Mouse (Mus musculus): Measurements from ENCODE around the gene Dnmt3a. TPM values are rescaled to one million over a fixed set of nuclear protein-coding genes. Genes with fewer than 3 reads are reported as not detected.

Gene Dnmt3a
- polyA plus RNA-seq, 1 experiment from 2014 or later, result 24.3 TPM

GRCm38 (mm10) chr12:3906308-3906707 is 100.5 kb downstream of the Dnmt3a start:
- Histone ChIP-seq H3K27ac (ENCODE audit: low read depth) (no peak overlapping the region), H3K27me3 (ENCODE audit: insufficient read depth, low read length) (no peaks in the 10 kb centered on the region), H3K4me3 (ENCODE audit: low read depth, low read length) (no peak overlapping the region), H3K4me2 (ENCODE audit: low read depth, low read length) (no peak overlapping the region), H3K9ac (replicated peaks) (no peak overlapping the region), H3K9me3 (ENCODE audit: low read length) (no peaks in the 10 kb centered on the region), H3K36me3 (replicated peaks; ENCODE audit: insufficient read depth, low read length) (peaks cover 46% of the 10 kb centered on the region), H3K4me1 (ENCODE audit: insufficient read depth) (0 out of 2 replicates have a peak, but pooled peaks cover 2% of the 10 kb centered on the region)
- ATAC-seq, result no peak
- no peak for TF ChIP-seq EP300 (IDR thresholded peaks at IDR 0.05; ENCODE audit: low read depth)
- TF ChIP-seq CTCF (IDR thresholded peaks at IDR 0.05; ENCODE audit: low read depth), result no peak
- DNase-seq, result no peak

- 75% methylated on average over 4 of the region's 4 CpGs for WGBS (ENCODE audit: insufficient replicate concordance)
- H3K36me3 ChIP-seq (replicated peaks; ENCODE audit: insufficient read depth, low read length), result peaks cover 39% of the 10 kb centered on the region
- H3K9me3 ChIP-seq (ENCODE audit: low read length), result no peaks in the 10 kb centered on the region
- no peak overlapping the region for H3K4me2 ChIP-seq (ENCODE audit: low read depth, low read length)
- no peak overlapping the region for H3K27ac ChIP-seq (ENCODE audit: low read depth)
- TF ChIP-seq CTCF (IDR thresholded peaks at IDR 0.05; ENCODE audit: low read depth) (no peak), EP300 (IDR thresholded peaks at IDR 0.05; ENCODE audit: low read depth) (no peak)
- no peaks in the 10 kb centered on the region for H3K27me3 ChIP-seq (ENCODE audit: insufficient read depth, low read length)
- ATAC-seq (no peak), DNase-seq (no peak)
- H3K9ac ChIP-seq (replicated peaks), result no peak overlapping the region
- peaks cover 5% of the 10 kb centered on the region; the same call in 1 of the 2 replicates for H3K4me1 ChIP-seq (ENCODE audit: insufficient read depth)
- H3K4me3 ChIP-seq (ENCODE audit: low read depth, low read length), result no peak overlapping the region
These were observed 101.2 kb downstream of the Dnmt3a start for GRCm38 (mm10) chr12:3907008-3907407.

- Histone ChIP-seq H3K27ac (ENCODE audit: low read depth) (no peak overlapping the region), H3K4me1 (ENCODE audit: insufficient read depth) (peaks cover 7% of the 10 kb centered on the region; the same call in 1 of the 2 replicates), H3K27me3 (ENCODE audit: insufficient read depth, low read length) (no peaks in the 10 kb centered on the region), H3K4me3 (ENCODE audit: low read depth, low read length) (no peak overlapping the region), H3K9ac (replicated peaks) (no peak overlapping the region), H3K36me3 (replicated peaks; ENCODE audit: insufficient read depth, low read length) (peaks cover 35% of the 10 kb centered on the region), H3K9me3 (ENCODE audit: low read length) (no peaks in the 10 kb centered on the region), H3K4me2 (ENCODE audit: low read depth, low read length) (no peak overlapping the region)
- ATAC-seq (no peak), DNase-seq (no peak)
- WGBS (ENCODE audit: insufficient replicate concordance), result 90% methylated on average over 13 of the region's 13 CpGs
- TF ChIP-seq EP300 (IDR thresholded peaks at IDR 0.05; ENCODE audit: low read depth), result no peak
These were observed 101.6 kb downstream of the Dnmt3a start for GRCm38 (mm10) chr12:3907418-3907817.

GRCm38 (mm10) chr12:3910466-3911093 is 104.8 kb downstream of the Dnmt3a start:
- DNase-seq (no peak), ATAC-seq (no peak)
- no peak overlapping the region for H3K4me2 ChIP-seq (ENCODE audit: low read depth, low read length)
- H3K4me3 ChIP-seq (ENCODE audit: low read depth, low read length), result no peak overlapping the region
- no peak overlapping the region for H3K27ac ChIP-seq (ENCODE audit: low read depth)
- no peaks in the 10 kb centered on the region for H3K27me3 ChIP-seq (ENCODE audit: insufficient read depth, low read length)
- TF ChIP-seq EP300 (IDR thresholded peaks at IDR 0.05; ENCODE audit: low read depth) (no peak), CTCF (IDR thresholded peaks at IDR 0.05; ENCODE audit: low read depth) (no peak)
- H3K4me1 ChIP-seq (ENCODE audit: insufficient read depth), result peaks cover 7% of the 10 kb centered on the region; the same call in 1 of the 2 replicates
- H3K36me3 ChIP-seq (replicated peaks; ENCODE audit: insufficient read depth, low read length), result peaks cover 23% of the 10 kb centered on the region
- H3K9ac ChIP-seq (replicated peaks), result no peak overlapping the region
- WGBS (ENCODE audit: insufficient replicate concordance), result 79% methylated on average over 10 of the region's 10 CpGs
- no peaks in the 10 kb centered on the region for H3K9me3 ChIP-seq (ENCODE audit: low read length)

GRCm38 (mm10) chr12:3911831-3912348 is 106.1 kb downstream of the Dnmt3a start:
- Histone ChIP-seq H3K4me2 (ENCODE audit: low read depth, low read length) (no peak overlapping the region), H3K27me3 (ENCODE audit: insufficient read depth, low read length) (no peaks in the 10 kb centered on the region), H3K9ac (replicated peaks) (no peak overlapping the region), H3K9me3 (ENCODE audit: low read length) (no peaks in the 10 kb centered on the region), H3K4me3 (ENCODE audit: low read depth, low read length) (no peak overlapping the region), H3K4me1 (ENCODE audit: insufficient read depth) (peaks cover 10% of the 10 kb centered on the region; the same call in 1 of the 2 replicates), H3K36me3 (replicated peaks; ENCODE audit: insufficient read depth, low read length) (peaks cover 14% of the 10 kb centered on the region), H3K27ac (ENCODE audit: low read depth) (peak overlapping the region; percentile 30; the same call in 1 of the 2 replicates)
- peak; percentile 83 for ATAC-seq
- DNase-seq, result peak; percentile 40
- TF ChIP-seq EP300 (IDR thresholded peaks at IDR 0.05; ENCODE audit: low read depth) (no peak), CTCF (IDR thresholded peaks at IDR 0.05; ENCODE audit: low read depth) (no peak)
- WGBS (ENCODE audit: insufficient replicate concordance), result 71% methylated on average over 7 of the region's 7 CpGs

GRCm38 (mm10) chr12:3915852-3916251 is 110.0 kb downstream of the Dnmt3a start:
- H3K27me3 ChIP-seq (ENCODE audit: insufficient read depth, low read length), result no peaks in the 10 kb centered on the region
- no peak for ATAC-seq
- TF ChIP-seq EP300 (IDR thresholded peaks at IDR 0.05; ENCODE audit: low read depth) (no peak), CTCF (IDR thresholded peaks at IDR 0.05; ENCODE audit: low read depth) (no peak)
- H3K27ac ChIP-seq (ENCODE audit: low read depth), result no peak overlapping the region
- no peaks in the 10 kb centered on the region for H3K36me3 ChIP-seq (replicated peaks; ENCODE audit: insufficient read depth, low read length)
- peak; percentile 51 for DNase-seq
- H3K4me2 ChIP-seq (ENCODE audit: low read depth, low read length), result no peak overlapping the region
- no peaks in the 10 kb centered on the region for H3K9me3 ChIP-seq (ENCODE audit: low read length)
- no peak overlapping the region for H3K9ac ChIP-seq (replicated peaks)
- no peak overlapping the region for H3K4me3 ChIP-seq (ENCODE audit: low read depth, low read length)
- H3K4me1 ChIP-seq (ENCODE audit: insufficient read depth), result peaks cover 10% of the 10 kb centered on the region; the same call in 1 of the 2 replicates
- 61% methylated on average over 3 of the region's 3 CpGs for WGBS (ENCODE audit: insufficient replicate concordance)
